Mouse (Mus musculus) MEL (cell line): ENCODE measurements at regions not wholly inside any gene's neighbourhood (a gene's known extent, or its start where the extent isn't known, plus 50 kb on each side); places are given as distances from the start of the nearest gene placed in this dataset.
A peak's percentile ranks its signal among the peaks of the same experiment; 100 is the strongest.

Experiments
- DNase-seq: peaks from one replicate; pipeline ENCODE4 v3.0.0; 2011; ENCODE audit warnings: low read depth, low spot score
- H3K27ac ChIP-seq: 2 replicates; pipeline ENCODE4 v1.5.1; 2012; ENCODE audit warnings: low read depth, mild to moderate bottlenecking, control low read depth, low read length, moderate library complexity; ENCODE audit not compliant: control insufficient read depth
- H3K27me3 ChIP-seq, 2 experiments: fragments of 150-350 bp in 1 of 2; sonication (generic) in 1 of 2; 2 replicates each; pipeline ENCODE4 v1.6.1; 2012; ENCODE audit warnings: low read length in 2 of 2, mild to moderate bottlenecking in 2 of 2, improper control_type of control experiment in 1 of 2, moderate library complexity in 1 of 2; ENCODE audit not compliant: insufficient read depth in 2 of 2, control insufficient read depth in 1 of 2
- H3K36me3 ChIP-seq, 2 experiments: 2 replicates each; pipeline ENCODE4 v1.6.1; 2012 to 2014; ENCODE audit warnings: low read length in 2 of 2, improper control_type of control experiment in 1 of 2, inconsistent platforms in 1 of 2, mild to moderate bottlenecking in 1 of 2; ENCODE audit not compliant: insufficient read depth in 2 of 2, control insufficient read depth in 1 of 2
- H3K4me1 ChIP-seq, 2 experiments: fragments of 150-350 bp in 1 of 2; sonication (generic) in 1 of 2; 2 replicates each; pipeline ENCODE4 v1.6.1; 2012; ENCODE audit warnings: low read length in 2 of 2, improper control_type of control experiment in 1 of 2, mild to moderate bottlenecking in 1 of 2; ENCODE audit not compliant: insufficient read depth in 2 of 2, control insufficient read depth in 1 of 2
- H3K4me3 ChIP-seq, 2 experiments: fragments of 150-350 bp in 1 of 2; sonication (generic) in 1 of 2; 2 replicates each; pipeline ENCODE4 v1.5.1; 2012; ENCODE audit warnings: low read depth in 2 of 2, low read length in 2 of 2, mild to moderate bottlenecking in 2 of 2, moderate library complexity in 2 of 2, control low read depth in 1 of 2, improper control_type of control experiment in 1 of 2; ENCODE audit not compliant: control insufficient read depth in 1 of 2, insufficient read depth in 1 of 2
- H3K79me2 ChIP-seq: 2 replicates; pipeline ENCODE4 v1.6.1; 2012; ENCODE audit warnings: mild to moderate bottlenecking, low read length, moderate library complexity; ENCODE audit not compliant: control insufficient read depth, poor library complexity, insufficient read depth
- H3K9ac ChIP-seq: 2 replicates; pipeline ENCODE4 v1.6.1; 2012; ENCODE audit warnings: low read depth, mild to moderate bottlenecking, control low read depth, low read length, moderate library complexity; ENCODE audit not compliant: control insufficient read depth, poor library complexity, severe bottlenecking
- H3K9me3 ChIP-seq: fragments of 150-350 bp; sonication (generic); replicated peaks from 2 replicates; pipeline ENCODE4 v1.6.1; 2012; ENCODE audit warnings: mild to moderate bottlenecking, low read length, improper control_type of control experiment, moderate library complexity; ENCODE audit not compliant: insufficient read depth
- CHD1 ChIP-seq: IDR thresholded peaks from 2 replicates; pipeline ENCODE4 v1.6.1; 2012; ENCODE audit warnings: low read depth, mild to moderate bottlenecking, inconsistent platforms, low read length, improper control_type of control experiment
- ETS1 ChIP-seq: IDR thresholded peaks from 2 replicates; pipeline ENCODE4 v1.6.1; 2012; ENCODE audit warnings: low read depth, mild to moderate bottlenecking, inconsistent platforms, low read length, improper control_type of control experiment, moderate library complexity
- GATA1 ChIP-seq: IDR thresholded peaks from 2 replicates; pipeline ENCODE4 v1.6.1; 2011; ENCODE audit warnings: low read depth, low read length, improper control_type of control experiment
- MXI1 ChIP-seq: IDR thresholded peaks from 2 replicates; pipeline ENCODE4 v1.6.1; 2011; ENCODE audit warnings: mild to moderate bottlenecking, low read depth, low read length, improper control_type of control experiment
- RAD21 ChIP-seq: IDR thresholded peaks from 2 replicates; pipeline ENCODE4 v1.6.1; 2011; ENCODE audit warnings: mild to moderate bottlenecking, low read depth, low read length, improper control_type of control experiment
- ZNF384 ChIP-seq: IDR thresholded peaks from 2 replicates; pipeline ENCODE4 v1.6.1; 2012; ENCODE audit warnings: low read depth, mild to moderate bottlenecking, inconsistent platforms, low read length, improper control_type of control experiment

DNA sequence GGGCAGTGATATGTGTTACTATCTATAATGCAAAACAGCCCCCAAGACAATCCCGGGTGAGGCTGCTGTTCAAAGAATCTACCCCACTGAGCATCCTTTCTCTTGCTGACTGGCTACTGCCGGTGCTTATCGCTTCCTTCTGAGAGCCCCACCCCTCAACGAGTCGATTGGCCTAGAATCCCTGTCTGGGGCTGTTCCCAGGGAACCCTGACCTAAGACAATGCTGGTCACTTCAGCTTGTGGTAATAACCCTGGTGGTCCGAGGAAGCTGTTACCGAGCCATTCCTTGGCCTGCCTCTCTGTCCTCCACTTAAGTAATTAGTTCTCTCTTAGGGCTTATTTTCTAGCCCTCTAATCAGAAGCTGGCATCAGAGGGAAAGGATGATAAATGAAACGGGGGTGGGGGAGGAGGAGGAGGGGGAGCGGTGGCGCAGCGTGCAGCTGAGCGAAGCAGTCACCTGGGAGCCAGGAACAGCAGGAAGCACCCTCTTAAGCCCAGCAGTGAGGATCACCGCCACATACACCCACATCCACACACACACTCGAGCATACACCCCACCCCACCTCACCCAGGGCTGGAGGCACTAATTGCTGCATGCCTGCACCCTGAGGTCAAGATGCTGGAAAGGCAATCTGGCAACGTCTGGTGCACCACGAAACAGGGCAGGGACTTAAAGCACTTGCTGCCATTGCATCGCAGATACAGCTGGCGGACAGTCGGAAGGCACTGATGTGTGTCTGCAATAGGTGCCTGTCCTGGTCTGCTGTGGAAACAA lies 65.1 kb upstream of the Bcor start:
- Histone ChIP-seq H3K27me3 (peaks cover 0 to 2% of the 10 kb centered on the region in 2 experiments; a peak in 2 of 4 replicates), H3K79me2 (no peaks in the 10 kb centered on the region), H3K27ac (no peak overlapping the region), H3K4me1 (peaks cover 0 to 3% of the 10 kb centered on the region in 2 experiments; a peak in 1 of 4 replicates), H3K36me3 (no peaks in the 10 kb centered on the region), H3K4me3 (no peak overlapping the region), H3K9ac (no peak overlapping the region), H3K9me3 (no peaks in the 10 kb centered on the region)
- DNase-seq: no peak
- TF ChIP-seq ETS1: no peak

- H3K4me1 ChIP-seq: peaks cover 0 to 3% of the 10 kb centered on the region in 2 experiments; a peak in 1 of 4 replicates
Observed at GRCm38 (mm10) chrX:12225892-12226206, 65.7 kb upstream of the Bcor start.

GRCm38 (mm10) chrX:12240505-12241011 lies 80.4 kb upstream of the Bcor start:
- H3K79me2 ChIP-seq: no peaks in the 10 kb centered on the region
- H3K27me3 ChIP-seq: no peaks in the 10 kb centered on the region
- DNase-seq: peak; percentile 13
- no peaks in the 10 kb centered on the region for H3K36me3 ChIP-seq
- H3K9me3 ChIP-seq: no peaks in the 10 kb centered on the region
- H3K27ac ChIP-seq: no peak overlapping the region
- TF ChIP-seq ZNF384: peak; percentile 77
- no peak for TF ChIP-seq CHD1
- H3K4me1 ChIP-seq: no peaks in the 10 kb centered on the region
- no peak overlapping the region for H3K4me3 ChIP-seq
- no peak overlapping the region for H3K9ac ChIP-seq

More at GRCm38 (mm10) chrX:12225892-12226206, 65.7 kb upstream of the Bcor start:
- H3K27ac ChIP-seq: no peak overlapping the region
- no peaks in the 10 kb centered on the region for H3K9me3 ChIP-seq
- H3K27me3 ChIP-seq: peaks cover 0 to 2% of the 10 kb centered on the region in 2 experiments; a peak in 2 of 4 replicates
- H3K4me3 ChIP-seq: no peak overlapping the region
- H3K9ac ChIP-seq: no peak overlapping the region
- DNase-seq: no peak
- no peaks in the 10 kb centered on the region for H3K36me3 ChIP-seq
- H3K79me2 ChIP-seq: no peaks in the 10 kb centered on the region
- TF ChIP-seq RAD21: no peak
- TF ChIP-seq ZNF384: no peak
- TF ChIP-seq MXI1: no peak

GRCm38 (mm10) chrX:12241751-12242150 lies 81.6 kb upstream of the Bcor start:
- TF ChIP-seq GATA1 (no peak), ZNF384 (no peak)
- TF ChIP-seq, all 39 proteins: peak for 0

More at GRCm38 (mm10) chrX:12241751-12242150, 81.6 kb upstream of the Bcor start:
- no peaks in the 10 kb centered on the region for H3K4me1 ChIP-seq
- H3K36me3 ChIP-seq: no peaks in the 10 kb centered on the region
- H3K9ac ChIP-seq: no peak overlapping the region
- H3K27ac ChIP-seq: no peak overlapping the region
- no peaks in the 10 kb centered on the region for H3K27me3 ChIP-seq
- no peaks in the 10 kb centered on the region for H3K79me2 ChIP-seq
- no peak overlapping the region for H3K4me3 ChIP-seq
- H3K9me3 ChIP-seq: no peaks in the 10 kb centered on the region
- no peak for DNase-seq
